Mouse (Mus musculus) bone marrow, adult 2 months (tissue): ENCODE results near the gene Msantd2. TPM values are rescaled to one million over a fixed set of nuclear protein-coding genes. Genes with fewer than 3 reads are reported as not detected.
A peak's percentile ranks its signal among the peaks of the same experiment; 100 is the strongest.

ENCODE experiments used
- H3K27ac ChIP-seq: fragments of 200-500 bp; 2 replicates; pipeline ENCODE4 v1.5.1; 2012; ENCODE audit warnings: low read depth, mild to moderate bottlenecking, control low read depth, inconsistent platforms, low read length; ENCODE audit not compliant: control insufficient read depth, poor library complexity, insufficient read depth
- H3K4me1 ChIP-seq: fragments of 200-500 bp; 2 replicates; pipeline ENCODE4 v1.6.1; 2011; ENCODE audit warnings: low read length; ENCODE audit not compliant: control insufficient read depth, insufficient read depth
- H3K4me3 ChIP-seq: fragments of 200-500 bp; replicated peaks from 2 replicates; pipeline ENCODE3; 2011; ENCODE audit warnings: mild to moderate bottlenecking, low read depth, low read length, control low read depth; ENCODE audit not compliant: control insufficient read depth
- CTCF ChIP-seq: fragments of 200-500 bp; IDR thresholded peaks from 2 replicates; pipeline ENCODE4 v1.5.1; 2011; ENCODE audit warnings: low read length, control low read depth; ENCODE audit not compliant: control insufficient read depth, insufficient read depth
- POLR2A ChIP-seq: fragments of 200-500 bp; IDR thresholded peaks from 2 replicates; pipeline ENCODE4 v1.6.1; 2011; ENCODE audit warnings: low read depth, mild to moderate bottlenecking, control low read depth, low read length, borderline replicate concordance; ENCODE audit not compliant: control insufficient read depth
- WGBS: fragments of 180-500 bp; shearing (Covaris S2); methylation state at CpG from one replicate; pipeline ENCODE4 v1.1.7; 2018; 5-methylcytosine and 5-hydroxymethylcytosine counted together
- polyA plus RNA-seq: library from polyadenylated mRNA; stranded (reverse); fragments of >200 nt; gene quantifications from 2 replicates; pipeline ENCODE4 v1.2.4, GENCODE M21; 2011; ENCODE audit warnings: low replicate concordance; ENCODE audit not compliant: missing spikeins, insufficient read depth, insufficient read length

Msantd2 gene
- polyA plus RNA-seq, 1 experiment, result 29.1 TPM

DNA sequence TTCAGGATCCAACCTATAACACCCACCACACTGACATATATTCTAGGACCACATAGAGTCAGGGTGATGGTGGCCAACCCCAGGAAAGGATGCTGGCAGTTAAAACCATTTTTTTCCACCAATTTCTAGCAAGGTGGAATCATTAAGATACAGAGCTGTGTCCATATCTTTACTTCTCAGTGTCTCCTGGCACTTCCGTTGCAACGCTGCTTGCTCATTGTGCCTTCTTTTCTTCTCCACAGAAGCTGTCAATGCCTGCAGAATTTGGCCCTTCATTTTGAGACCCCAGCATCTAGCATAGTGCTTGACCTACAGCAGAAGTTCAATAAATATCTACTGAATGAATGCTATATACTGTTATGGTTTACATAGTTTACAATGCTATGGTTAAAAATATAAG, 77.9 kb downstream of the Msantd2 start:
- 61% methylated on average over 2 of the region's 2 CpGs for WGBS
- no peak overlapping the region for H3K4me3 ChIP-seq
- no peak for TF ChIP-seq CTCF
- no peak for TF ChIP-seq POLR2A
- H3K27ac ChIP-seq, result no peak overlapping the region
- no peaks in the 10 kb centered on the region; the same call in 1 of the 2 replicates for H3K4me1 ChIP-seq

DNA sequence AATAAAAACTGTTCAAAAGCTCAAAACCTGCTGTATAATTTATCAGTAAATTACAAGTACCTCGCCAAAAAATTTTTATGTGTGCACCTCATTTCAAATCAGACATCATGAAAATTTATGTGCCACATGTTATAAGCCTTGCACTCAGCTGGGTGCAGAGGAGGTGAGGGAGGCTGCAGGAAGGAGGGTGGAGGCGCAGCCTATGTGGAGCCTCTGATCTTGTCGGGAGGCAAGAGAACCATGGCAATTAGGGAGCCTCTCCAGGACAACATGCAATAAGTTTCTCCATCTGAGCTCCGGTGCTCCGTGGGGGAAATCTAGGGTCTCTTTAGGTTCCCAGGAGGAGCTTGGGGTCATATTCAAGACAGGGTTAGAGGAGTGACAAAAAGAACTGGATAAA, 78.3 kb downstream of the Msantd2 start:
- Histone ChIP-seq H3K4me1 (no peaks in the 10 kb centered on the region; the same call in 1 of the 2 replicates), H3K27ac (no peak overlapping the region; the same call in 1 of the 2 replicates), H3K4me3 (no peak overlapping the region)
- WGBS, result 18% methylated on average over 5 of the region's 5 CpGs
- no peak for TF ChIP-seq CTCF
- no peak for TF ChIP-seq POLR2A

DNA sequence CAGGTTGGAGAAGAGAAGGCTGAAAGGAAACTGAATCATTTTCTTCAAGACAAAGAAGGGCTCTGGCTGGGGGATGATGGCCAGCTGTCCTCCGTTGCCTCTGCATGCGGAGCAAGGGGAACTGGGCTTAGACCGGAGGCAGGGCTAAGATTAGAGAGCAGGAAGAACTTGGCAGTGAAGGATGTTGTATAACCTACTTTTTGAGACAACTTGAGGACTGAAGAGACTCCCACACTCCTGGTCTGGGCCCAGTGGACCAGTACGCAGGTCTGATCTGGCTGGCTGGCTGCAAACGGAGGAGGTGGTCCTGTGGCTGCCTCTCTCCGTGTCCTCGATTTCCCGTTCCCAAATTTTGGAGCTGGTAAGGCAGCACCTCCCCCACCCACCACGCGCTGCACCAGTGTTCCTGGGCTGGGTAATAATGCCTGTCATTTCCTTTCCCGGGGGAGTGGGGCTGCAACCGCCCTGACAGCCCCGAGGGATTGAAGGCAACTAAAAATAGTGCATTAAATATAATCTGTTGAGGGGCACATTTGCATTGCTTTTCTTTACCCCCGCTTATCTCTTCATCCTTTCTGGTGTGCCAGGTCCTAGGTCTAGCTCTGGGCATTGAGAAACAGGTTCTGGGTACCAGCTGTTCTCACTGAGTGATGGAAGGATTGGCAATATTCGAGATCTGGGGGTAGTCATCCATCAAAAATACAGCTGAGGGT, 78.9 kb downstream of the Msantd2 start:
- Histone ChIP-seq H3K4me3 (no peak overlapping the region), H3K27ac (peak overlapping the region; percentile 9; the same call in 1 of the 2 replicates), H3K4me1 (no peaks in the 10 kb centered on the region; the same call in 1 of the 2 replicates)
- WGBS, result 2% methylated on average over 15 of the region's 15 CpGs
- TF ChIP-seq CTCF, result no peak
- no peak for TF ChIP-seq POLR2A

DNA sequence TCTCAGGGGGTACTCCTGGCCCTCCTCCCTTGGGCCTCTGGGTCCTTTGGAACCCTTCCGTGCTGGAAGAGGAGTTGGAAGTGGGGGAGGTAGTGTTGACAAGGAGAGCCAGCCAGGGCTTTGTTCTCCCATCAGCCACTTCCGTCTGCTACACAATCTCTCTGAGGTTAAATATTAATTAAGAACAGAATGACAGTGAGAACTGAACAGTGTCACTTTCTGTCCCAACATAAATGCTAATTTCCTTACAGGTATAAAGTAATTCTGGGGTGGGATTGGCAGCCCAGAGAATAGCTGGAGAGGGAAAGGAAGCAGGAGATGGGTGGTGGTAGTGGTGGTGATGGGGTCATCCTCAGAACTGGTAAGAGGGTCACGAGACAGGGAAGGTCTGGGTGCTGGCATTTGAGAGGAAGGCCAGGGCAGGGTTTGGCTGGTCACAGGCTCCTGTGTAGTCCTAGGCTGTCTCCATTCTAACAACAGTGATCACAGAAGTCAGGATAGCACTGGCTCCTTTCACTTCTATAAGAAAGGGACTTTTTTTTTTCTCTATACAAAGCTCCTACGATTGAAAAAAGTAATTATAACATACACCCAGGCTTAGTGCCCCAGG, 79.6 kb downstream of the Msantd2 start:
- whole genome bisulfite sequencing, result 24% methylated on average over 4 of the region's 4 CpGs
- Histone ChIP-seq H3K4me3 (no peak overlapping the region), H3K4me1 (no peaks in the 10 kb centered on the region; the same call in 1 of the 2 replicates), H3K27ac (no peak overlapping the region)
- no peak for TF ChIP-seq POLR2A

- no peaks in the 10 kb centered on the region; the same call in 1 of the 2 replicates for H3K4me1 ChIP-seq
- no peak overlapping the region for H3K27ac ChIP-seq
- no peak overlapping the region for H3K4me3 ChIP-seq
- TF ChIP-seq CTCF (no peak), POLR2A (no peak)
- WGBS, result 47% methylated on average over 2 of the region's 2 CpGs
These were observed 80.2 kb downstream of the Msantd2 start for GRCm38 (mm10) chr9:37569231-37569835.

DNA sequence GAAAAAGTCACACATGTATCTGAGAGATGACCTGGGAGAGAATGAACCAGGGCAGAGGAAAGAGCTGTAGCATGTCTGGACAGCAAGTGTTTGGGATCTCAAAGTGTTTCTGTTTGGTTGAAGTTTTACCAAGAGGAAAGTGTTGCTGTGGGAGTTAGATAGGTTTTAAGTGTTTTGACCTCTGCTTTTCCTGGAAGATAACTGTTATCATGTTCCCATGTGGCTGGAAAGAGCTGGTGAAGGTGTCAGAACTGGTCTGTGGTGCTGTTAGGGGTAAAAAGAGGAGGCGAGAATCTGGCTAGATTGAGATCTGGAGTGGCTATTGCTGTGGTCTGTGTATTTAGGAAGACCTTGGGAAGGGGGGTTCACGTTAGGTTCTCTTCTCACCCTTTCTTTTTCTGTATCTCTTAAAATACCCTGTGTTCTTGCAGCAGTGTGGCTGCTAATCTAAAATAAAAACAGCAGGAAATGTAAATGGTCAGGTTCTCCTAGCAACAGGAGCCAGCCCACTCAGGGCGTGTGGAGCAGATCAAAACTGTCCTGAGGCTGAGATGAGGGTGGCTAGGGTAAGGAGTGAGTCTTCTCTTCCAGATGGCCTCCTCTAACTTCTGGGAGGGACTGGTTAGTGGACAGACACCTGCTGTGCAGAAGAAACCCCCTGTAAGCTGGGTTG, 83.2 kb downstream of the Msantd2 start:
- Histone ChIP-seq H3K4me3 (no peak overlapping the region), H3K4me1 (no peaks in the 10 kb centered on the region; the same call in 1 of the 2 replicates), H3K27ac (no peak overlapping the region)
- 26% methylated on average over 3 of the region's 3 CpGs for WGBS
- TF ChIP-seq POLR2A (no peak), CTCF (no peak)

Other genes starting within 250 kb of the Msantd2 start
- 3.1 and 7.3 TPM in 2 replicates for gene Slc37a2, start 233.6 kb upstream of the Msantd2 start, polyA plus RNA-seq
- 1.8 and 3.1 TPM in 2 replicates for gene Ccdc15, start 140.9 kb upstream of the Msantd2 start, polyA plus RNA-seq
- gene Hepacam, start 122.0 kb upstream of the Msantd2 start, polyA plus RNA-seq, result 0.67 TPM in 1 of 2 replicates, not detected in the other
- 4.8 and 9.6 TPM in 2 replicates for gene Robo4, start 87.4 kb upstream of the Msantd2 start, polyA plus RNA-seq
- 4.8 and 10.8 TPM in 2 replicates for gene Robo3, start 56.1 kb upstream of the Msantd2 start, polyA plus RNA-seq
- gene Esam, start 38.8 kb downstream of the Msantd2 start, polyA plus RNA-seq, result 10.8 and 13.7 TPM in 2 replicates
- gene Vsig2, start 49.9 kb downstream of the Msantd2 start, polyA plus RNA-seq, result 4.0 and 12.2 TPM in 2 replicates
- 92.9 and 101 TPM in 2 replicates for gene Nrgn, start 63.6 kb downstream of the Msantd2 start, polyA plus RNA-seq
- 1.9 and 7.2 TPM in 2 replicates for gene Siae, start 66.4 kb downstream of the Msantd2 start, polyA plus RNA-seq
- gene Spa17, start 124.4 kb downstream of the Msantd2 start, polyA plus RNA-seq, result 1.4 and 3.7 TPM in 2 replicates
- gene Tbrg1, start 168.0 kb downstream of the Msantd2 start, polyA plus RNA-seq, result 17.4 and 49.2 TPM in 2 replicates
- not detected in 2 replicates for gene Panx3, start 179.9 kb downstream of the Msantd2 start, polyA plus RNA-seq
- 0.36 and 0.57 TPM in 2 replicates for gene Olfr160, start 226.9 kb downstream of the Msantd2 start, polyA plus RNA-seq